Mouse (Mus musculus): ENCODE data around the gene Sept6. TPM values are rescaled to one million over a fixed set of nuclear protein-coding genes. Genes with fewer than 3 reads are reported as not detected.
A peak's percentile ranks its signal among the peaks of the same experiment; 100 is the strongest.

Gene Sept6
- polyA plus RNA-seq, 1 experiment from 2014 or later, result 3.9 TPM

DNA sequence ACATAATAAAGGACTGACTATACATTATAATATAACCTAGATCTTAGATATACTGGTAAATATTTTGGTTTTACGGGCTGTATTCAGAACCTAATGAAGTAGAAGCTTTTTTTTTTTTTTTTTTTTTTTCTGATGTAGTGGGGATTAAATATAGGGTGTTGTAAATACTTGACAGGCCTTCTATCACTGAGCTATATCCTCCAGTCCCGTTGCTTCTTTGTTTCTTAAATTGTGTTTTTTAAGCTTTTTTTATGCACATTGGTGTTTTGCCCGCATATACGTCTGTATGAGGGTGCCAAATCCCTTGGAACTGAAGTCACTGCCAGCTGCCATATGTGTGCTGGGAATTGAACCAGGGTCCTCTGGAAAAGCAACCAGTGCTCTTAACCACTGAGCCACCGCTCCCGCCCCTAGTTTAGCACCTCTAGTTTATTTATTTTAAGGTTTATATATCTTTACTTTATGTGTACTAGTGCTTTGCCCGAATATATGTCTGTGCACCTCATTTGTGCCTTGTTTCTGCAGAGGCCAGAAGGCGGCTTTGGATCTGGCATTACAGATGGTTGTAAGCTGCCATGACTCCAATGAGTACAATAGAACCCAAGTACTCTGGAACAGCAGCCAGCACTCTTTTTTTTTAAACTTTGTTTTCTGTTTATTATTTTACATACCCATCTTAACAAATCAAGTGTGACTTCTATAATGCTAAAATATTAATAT, 126.8 kb downstream of the Sept6 start:
- Histone ChIP-seq H3K4me3 (ENCODE audit: inconsistent target) (peak overlapping the region; percentile 45), H3K79me2 (ENCODE audit: inconsistent target) (peaks cover 38% of the 10 kb centered on the region), H3K36me3 (ENCODE audit: inconsistent target) (no peaks in the 10 kb centered on the region), H3K27ac (peak overlapping the region; percentile 64)
- WGBS (ENCODE audit: missing documents), result 67% methylated on average over 8 of the region's 8 CpGs

DNA sequence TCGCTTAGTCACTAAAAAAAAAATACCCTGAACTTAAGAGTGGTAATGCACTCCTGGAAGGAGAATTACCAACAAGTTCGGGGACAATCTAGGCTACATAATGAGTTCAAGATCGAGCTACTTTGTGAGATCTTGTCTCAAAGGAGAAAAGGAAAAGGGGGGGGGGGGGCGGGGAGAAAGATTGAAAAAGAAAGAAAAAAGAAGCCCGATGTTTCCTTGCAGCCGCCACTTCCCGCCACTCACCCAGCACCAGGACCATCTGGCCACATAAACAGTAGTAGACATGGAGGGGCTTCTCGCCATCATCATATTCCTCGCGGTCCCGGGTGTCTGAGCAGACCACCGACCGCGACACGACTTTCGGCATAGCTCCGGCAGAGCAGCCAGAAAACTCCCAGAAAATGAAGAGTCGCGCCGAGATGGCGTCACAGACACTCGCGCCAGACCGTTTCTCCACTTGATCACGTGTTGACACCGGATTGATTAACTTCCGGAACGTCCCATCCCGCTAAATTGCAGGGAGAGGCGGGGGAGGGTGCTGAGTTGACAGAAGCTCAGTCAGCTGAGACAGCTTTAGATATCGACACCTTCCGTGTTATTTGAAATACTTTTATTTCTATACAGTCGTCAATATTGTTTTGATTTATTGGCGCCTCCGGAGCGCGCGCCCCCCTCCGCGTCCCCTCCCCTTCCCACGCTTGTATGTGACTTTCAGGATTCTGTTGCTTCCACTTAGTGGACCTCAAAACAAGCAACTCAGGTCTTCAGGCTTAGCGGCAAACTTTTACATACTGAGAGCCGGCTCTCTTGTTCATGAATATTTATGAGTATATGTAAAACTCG, 127.6 kb downstream of the Sept6 start:
- WGBS (ENCODE audit: missing documents), result 25% methylated on average over 28 of the region's 44 CpGs
- Histone ChIP-seq H3K79me2 (ENCODE audit: inconsistent target) (peaks cover 46% of the 10 kb centered on the region), H3K36me3 (ENCODE audit: inconsistent target) (no peaks in the 10 kb centered on the region), H3K4me3 (ENCODE audit: inconsistent target) (peak overlapping the region; percentile 45), H3K27ac (peak overlapping the region; percentile 64)

Other genes starting within 250 kb of the Sept6 start
- gene Slc25a43, start 248.1 kb downstream of the Sept6 start, polyA plus RNA-seq (2018), result 4.7 to 7.4 TPM (median 6.4 TPM) in 3 replicates
- gene Slc25a5, start 196.1 kb downstream of the Sept6 start, polyA plus RNA-seq (2018), result 248 to 697 TPM (median 593 TPM) in 3 replicates
- gene Ube2a, start 117.9 kb downstream of the Sept6 start, polyA plus RNA-seq (2018), result 77.2 to 111 TPM (median 82.7 TPM) in 3 replicates
- gene C330007P06Rik, start 117.7 kb downstream of the Sept6 start, polyA plus RNA-seq (2018), result 42.8 to 43.3 TPM (median 43.2 TPM) in 3 replicates
- gene Nkrf, start 88.9 kb downstream of the Sept6 start, polyA plus RNA-seq (2018), result 2.7 to 6.4 TPM (median 4.6 TPM) in 3 replicates
- gene Sowahd, start 57.1 kb upstream of the Sept6 start, polyA plus RNA-seq (2018), result not detected in 3 replicates
- gene Rpl39, start 93.6 kb upstream of the Sept6 start, polyA plus RNA-seq (2018), result 127 to 644 TPM (median 571 TPM) in 3 replicates
- 12.7 to 28.5 TPM (median 13.0 TPM) in 3 replicates for gene Upf3b, start 118.5 kb upstream of the Sept6 start, polyA plus RNA-seq (2018)
- gene Nkap, start 135.0 kb upstream of the Sept6 start, polyA plus RNA-seq (2018), result 12.2 to 23.4 TPM (median 13.1 TPM) in 3 replicates
- gene Akap14, start 177.0 kb upstream of the Sept6 start, polyA plus RNA-seq (2018), result not detected in 3 replicates
- 328 to 367 TPM (median 332 TPM) in 3 replicates for gene Ndufa1, start 199.4 kb upstream of the Sept6 start, polyA plus RNA-seq (2018)
- gene Rnf113a1, start 199.5 kb upstream of the Sept6 start, polyA plus RNA-seq (2018), result 1.6 to 2.0 TPM (median 1.7 TPM) in 3 replicates
- not detected in 3 replicates for gene Gm9, start 219.2 kb upstream of the Sept6 start, polyA plus RNA-seq (2018)
- not detected in 3 replicates for gene Rhox1, start 230.5 kb upstream of the Sept6 start, polyA plus RNA-seq (2018)

Measured in macrophage (primary cell).